Mouse (Mus musculus): ENCODE measurements around the gene Ubr2. TPM values are rescaled to one million over a fixed set of nuclear protein-coding genes. Genes with fewer than 3 reads are reported as not detected.

Gene Ubr2
- polyA plus RNA-seq, 1 experiment, result 25.3 TPM

DNA sequence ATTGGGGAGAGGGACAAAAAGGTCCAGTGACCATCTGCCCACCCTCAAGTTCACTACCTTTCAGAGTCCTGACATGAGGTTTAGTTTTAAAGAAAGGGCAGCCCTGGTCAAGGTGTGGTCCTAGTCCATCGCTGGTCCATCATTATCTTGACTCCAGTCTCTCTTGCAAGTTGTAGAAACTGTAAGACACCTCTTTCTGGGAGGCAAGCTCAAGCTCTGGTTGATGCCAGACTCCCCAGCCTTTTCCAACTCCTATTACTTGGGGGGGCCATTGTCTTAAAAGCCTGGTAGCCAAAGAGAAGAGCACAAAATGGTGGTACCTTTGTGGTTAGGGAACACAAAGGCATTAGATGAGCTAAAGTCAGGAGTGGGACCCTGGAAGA is 1.3 kb upstream of the Ubr2 start:
- WGBS, result 96% methylated on average over 1 of the region's 1 CpGs
- Histone ChIP-seq H3K27ac (ENCODE audit: insufficient read depth, low read depth, low read length) (no peak overlapping the region), H3K4me1 (ENCODE audit: control insufficient read depth, insufficient read depth, low read length) (peaks cover 10% of the 10 kb centered on the region; the same call in 1 of the 2 replicates), H3K36me3 (ENCODE audit: control insufficient read depth, insufficient read depth, low read length) (no peaks in the 10 kb centered on the region), H3K27me3 (replicated peaks; ENCODE audit: control insufficient read depth, insufficient read depth, low read length) (no peaks in the 10 kb centered on the region), H3K4me3 (ENCODE audit: insufficient read depth, low read depth, low read length) (no peak overlapping the region)
- no peak for TF ChIP-seq CTCF (conservative IDR thresholded peaks at IDR 0.05; ENCODE audit: insufficient read depth, insufficient read length, low read depth, low read length)
- TF ChIP-seq POLR2A (IDR thresholded peaks at IDR 0.05; ENCODE audit: low read depth, low read length), result no peak
- DNase-seq, result no peak

GRCm38 (mm10) chr17:47010722-47011660 is 635 bp upstream of the Ubr2 start:
- no peak for TF ChIP-seq CTCF (conservative IDR thresholded peaks at IDR 0.05; ENCODE audit: insufficient read depth, insufficient read length, low read depth, low read length)
- TF ChIP-seq POLR2A (IDR thresholded peaks at IDR 0.05; ENCODE audit: low read depth, low read length), result no peak
- DNase-seq, result peak; percentile 86
- Histone ChIP-seq H3K27ac (ENCODE audit: insufficient read depth, low read depth, low read length) (peak overlapping the region; percentile 70), H3K36me3 (ENCODE audit: control insufficient read depth, insufficient read depth, low read length) (no peaks in the 10 kb centered on the region), H3K4me3 (ENCODE audit: insufficient read depth, low read depth, low read length) (peak overlapping the region; percentile 90), H3K27me3 (replicated peaks; ENCODE audit: control insufficient read depth, insufficient read depth, low read length) (no peaks in the 10 kb centered on the region), H3K4me1 (ENCODE audit: control insufficient read depth, insufficient read depth, low read length) (peaks cover 10% of the 10 kb centered on the region; the same call in 1 of the 2 replicates)
- WGBS, result 11% methylated on average over 25 of the region's 25 CpGs

DNA sequence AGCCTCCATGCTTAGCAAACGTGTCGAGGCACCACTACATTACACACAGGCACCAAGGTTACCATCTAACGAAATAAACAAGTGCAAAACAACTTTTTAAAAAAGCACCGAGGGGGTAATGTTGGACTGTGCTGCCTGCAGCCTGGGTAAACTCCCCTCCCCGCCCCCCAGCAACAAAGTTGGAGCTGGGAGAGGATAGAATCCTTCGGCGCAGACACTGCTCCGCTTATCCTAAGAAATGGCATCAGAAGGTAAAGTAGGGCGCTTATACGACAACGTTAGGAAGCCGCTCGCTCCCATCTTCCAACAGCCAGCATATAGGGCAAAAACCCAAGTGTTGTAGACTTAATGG is 834 bp downstream of the Ubr2 start:
- TF ChIP-seq POLR2A (IDR thresholded peaks at IDR 0.05; ENCODE audit: low read depth, low read length) (no peak), CTCF (conservative IDR thresholded peaks at IDR 0.05; ENCODE audit: insufficient read depth, insufficient read length, low read depth, low read length) (no peak)

DNA sequence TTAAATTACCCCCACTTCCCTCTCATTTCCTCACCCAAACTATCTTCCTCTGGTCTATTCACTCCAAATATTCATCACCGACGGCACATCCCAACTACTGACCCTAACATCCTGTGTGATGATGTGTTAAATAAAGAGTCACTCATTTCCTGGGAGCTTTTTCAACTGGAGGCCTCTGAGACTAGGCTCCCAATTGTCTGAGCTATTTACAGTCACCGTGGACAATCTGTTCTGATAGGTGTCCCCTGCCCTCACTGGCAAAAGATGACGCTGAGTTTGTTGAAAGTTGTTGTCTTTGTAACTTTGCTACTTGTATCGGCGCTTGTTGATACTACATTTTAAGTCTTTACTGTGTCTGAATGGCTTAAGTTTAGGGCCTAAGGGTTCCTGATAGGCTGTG is 1.3 kb downstream of the Ubr2 start:
- whole genome bisulfite sequencing, result under 1% methylated on average over 6 of the region's 6 CpGs
- Histone ChIP-seq H3K27me3 (replicated peaks; ENCODE audit: control insufficient read depth, insufficient read depth, low read length) (no peaks in the 10 kb centered on the region), H3K27ac (ENCODE audit: insufficient read depth, low read depth, low read length) (peak overlapping the region; percentile 96), H3K36me3 (ENCODE audit: control insufficient read depth, insufficient read depth, low read length) (no peaks in the 10 kb centered on the region), H3K4me3 (ENCODE audit: insufficient read depth, low read depth, low read length) (peak overlapping the region; percentile 49), H3K4me1 (ENCODE audit: control insufficient read depth, insufficient read depth, low read length) (peaks cover 14% of the 10 kb centered on the region; the same call in 1 of the 2 replicates)
- DNase-seq, result peak; percentile 30
- TF ChIP-seq CTCF (conservative IDR thresholded peaks at IDR 0.05; ENCODE audit: insufficient read depth, insufficient read length, low read depth, low read length), result no peak
- no peak for TF ChIP-seq POLR2A (IDR thresholded peaks at IDR 0.05; ENCODE audit: low read depth, low read length)

More for the DNA sequence above, 834 bp downstream of the Ubr2 start:
- Histone ChIP-seq H3K4me3 (ENCODE audit: insufficient read depth, low read depth, low read length) (peak overlapping the region; percentile 90), H3K36me3 (ENCODE audit: control insufficient read depth, insufficient read depth, low read length) (no peaks in the 10 kb centered on the region), H3K27ac (ENCODE audit: insufficient read depth, low read depth, low read length) (peak overlapping the region; percentile 96), H3K27me3 (replicated peaks; ENCODE audit: control insufficient read depth, insufficient read depth, low read length) (no peaks in the 10 kb centered on the region), H3K4me1 (ENCODE audit: control insufficient read depth, insufficient read depth, low read length) (peaks cover 14% of the 10 kb centered on the region; the same call in 1 of the 2 replicates)
- under 1% methylated on average over 13 of the region's 13 CpGs for WGBS
- DNase-seq, result no peak

- Histone ChIP-seq H3K27ac (ENCODE audit: insufficient read depth, low read depth, low read length) (no peak overlapping the region), H3K36me3 (ENCODE audit: control insufficient read depth, insufficient read depth, low read length) (no peaks in the 10 kb centered on the region), H3K27me3 (replicated peaks; ENCODE audit: control insufficient read depth, insufficient read depth, low read length) (no peaks in the 10 kb centered on the region), H3K4me3 (ENCODE audit: insufficient read depth, low read depth, low read length) (no peak overlapping the region), H3K4me1 (ENCODE audit: control insufficient read depth, insufficient read depth, low read length) (peaks cover 14% of the 10 kb centered on the region; the same call in 1 of the 2 replicates)
- 26% methylated on average over 8 of the region's 8 CpGs for WGBS
- DNase-seq, result no peak
- TF ChIP-seq POLR2A (IDR thresholded peaks at IDR 0.05; ENCODE audit: low read depth, low read length) (no peak), CTCF (conservative IDR thresholded peaks at IDR 0.05; ENCODE audit: insufficient read depth, insufficient read length, low read depth, low read length) (no peak)
These were observed 1.9 kb downstream of the Ubr2 start for GRCm38 (mm10) chr17:47008506-47008905.

DNA sequence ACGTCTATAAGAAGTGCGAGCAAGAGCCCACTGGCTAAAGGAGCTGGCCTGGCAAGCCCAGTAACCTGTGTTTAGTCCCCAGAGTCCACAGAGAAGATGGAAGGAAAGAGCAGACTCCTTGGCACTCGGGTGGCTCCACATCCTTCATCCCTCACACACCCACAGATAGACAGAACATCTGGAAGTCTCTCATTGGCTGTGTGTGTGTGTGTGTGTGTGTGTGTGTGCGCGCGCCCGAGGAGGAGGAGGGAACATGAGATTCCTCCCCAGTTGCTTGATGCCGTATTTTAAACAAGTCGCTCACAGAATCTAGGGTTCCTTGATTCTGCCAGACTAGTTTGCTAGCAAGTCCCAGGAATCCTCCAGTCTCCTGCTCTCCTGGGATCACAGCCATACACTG is 3.6 kb downstream of the Ubr2 start:
- H3K4me1 ChIP-seq (ENCODE audit: control insufficient read depth, insufficient read depth, low read length), result peaks cover 14% of the 10 kb centered on the region; the same call in 1 of the 2 replicates
- no peak for DNase-seq
- no peak overlapping the region for H3K27ac ChIP-seq (ENCODE audit: insufficient read depth, low read depth, low read length)
- no peak overlapping the region for H3K4me3 ChIP-seq (ENCODE audit: insufficient read depth, low read depth, low read length)
- no peaks in the 10 kb centered on the region for H3K36me3 ChIP-seq (ENCODE audit: control insufficient read depth, insufficient read depth, low read length)
- 65% methylated on average over 9 of the region's 9 CpGs for WGBS
- H3K27me3 ChIP-seq (replicated peaks; ENCODE audit: control insufficient read depth, insufficient read depth, low read length), result no peaks in the 10 kb centered on the region
- TF ChIP-seq POLR2A (IDR thresholded peaks at IDR 0.05; ENCODE audit: low read depth, low read length), result no peak
- no peak for TF ChIP-seq CTCF (conservative IDR thresholded peaks at IDR 0.05; ENCODE audit: insufficient read depth, insufficient read length, low read depth, low read length)

- Histone ChIP-seq H3K27me3 (replicated peaks; ENCODE audit: control insufficient read depth, insufficient read depth, low read length) (no peaks in the 10 kb centered on the region), H3K27ac (ENCODE audit: insufficient read depth, low read depth, low read length) (no peak overlapping the region), H3K4me3 (ENCODE audit: insufficient read depth, low read depth, low read length) (no peak overlapping the region), H3K4me1 (ENCODE audit: control insufficient read depth, insufficient read depth, low read length) (peaks cover 14% of the 10 kb centered on the region; the same call in 1 of the 2 replicates), H3K36me3 (ENCODE audit: control insufficient read depth, insufficient read depth, low read length) (no peaks in the 10 kb centered on the region)
- no peak for TF ChIP-seq CTCF (conservative IDR thresholded peaks at IDR 0.05; ENCODE audit: insufficient read depth, insufficient read length, low read depth, low read length)
- no peak for TF ChIP-seq POLR2A (IDR thresholded peaks at IDR 0.05; ENCODE audit: low read depth, low read length)
- DNase-seq, result no peak
- 37% methylated on average over 7 of the region's 7 CpGs for WGBS
These were observed 4.5 kb downstream of the Ubr2 start for GRCm38 (mm10) chr17:47005741-47006405.
